Mouse (Mus musculus) hindlimb bud, embryonic 11.5 days (tissue): ENCODE measurements around the gene Trmt10a.

Source experiments
- DNase-seq: peaks from one replicate; pipeline ENCODE4 v3.0.0-alpha.2; 2012; ENCODE audit warnings: low read depth, low spot score; ENCODE audit errors: extremely low spot score

Gene Trmt10a

DNA sequence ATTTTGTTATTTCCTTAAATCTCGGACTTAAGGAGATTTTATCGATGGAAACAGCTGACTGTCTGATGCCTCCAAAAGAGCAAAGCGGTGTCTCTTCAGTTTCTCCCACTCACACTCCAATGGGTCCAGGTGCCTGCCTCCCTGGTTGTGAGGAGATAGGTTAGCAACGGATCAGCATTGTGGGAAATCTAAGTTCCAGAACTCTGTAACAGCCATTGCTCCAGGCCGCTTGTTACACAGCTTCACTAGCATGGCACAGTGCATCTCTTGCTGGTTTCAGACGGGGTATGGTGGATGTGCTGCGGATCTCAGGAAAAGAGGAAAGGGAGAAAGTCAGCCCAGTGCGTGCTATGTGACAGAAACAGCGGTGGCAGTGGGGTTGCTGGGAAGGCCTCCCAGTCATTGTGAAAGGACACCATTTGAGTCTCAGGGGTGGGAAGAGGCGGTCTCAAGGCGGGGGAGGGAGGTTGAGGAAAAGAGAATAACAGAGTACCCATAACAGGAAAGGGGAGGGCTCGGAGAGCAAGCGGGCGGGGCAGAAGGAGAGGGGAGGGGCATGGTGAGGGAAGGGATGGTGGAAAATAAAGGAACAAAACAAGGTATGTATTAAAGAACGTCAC is 50.5 kb downstream of the Trmt10a start, which contains the start of gene 4930579F01Rik:
4930579F01Rik (minus strand) TSS at position 143 of the 620 bp plus-strand sequence.
- no peak for DNase-seq

DNA sequence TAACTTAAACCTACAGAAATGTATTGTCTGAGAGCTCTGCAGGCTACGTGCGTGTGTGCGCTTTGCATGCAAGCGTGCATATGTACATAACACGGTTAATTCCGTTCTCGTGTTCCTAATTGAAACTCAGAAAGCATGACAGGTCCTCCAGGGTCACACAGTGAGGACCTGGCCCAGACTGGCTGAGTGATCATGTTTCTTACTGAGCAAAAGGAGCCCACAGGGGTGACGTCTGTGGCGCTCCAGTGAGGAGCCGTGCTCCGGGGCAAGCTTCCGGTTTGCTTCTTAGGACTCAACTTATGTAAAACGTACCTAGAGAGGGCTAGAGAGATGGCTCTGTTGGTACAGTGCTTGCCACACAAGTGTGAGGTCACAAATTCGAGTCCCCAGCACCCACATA is 53.8 kb downstream of the Trmt10a start:
- no peak for DNase-seq

DNA sequence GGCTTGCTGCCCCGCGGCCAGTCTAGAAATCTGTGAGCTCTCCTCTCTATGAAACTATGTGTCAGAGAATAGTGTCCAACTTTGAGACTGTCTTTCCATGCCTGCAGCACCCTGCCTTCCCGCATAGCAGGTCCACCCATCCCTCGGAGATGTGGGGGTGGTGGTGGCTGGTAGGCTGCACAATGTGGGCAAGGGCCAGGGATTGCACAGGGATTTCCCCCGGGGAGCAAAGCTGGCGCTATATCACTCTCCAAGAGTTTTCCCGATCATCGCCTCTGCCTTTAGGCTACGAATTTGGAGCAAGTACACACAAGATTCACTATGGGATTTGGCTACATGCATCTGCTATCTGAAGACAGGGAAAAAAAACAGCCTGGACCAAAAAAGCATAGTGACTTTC is 54.3 kb downstream of the Trmt10a start:
- no peak for DNase-seq

DNA sequence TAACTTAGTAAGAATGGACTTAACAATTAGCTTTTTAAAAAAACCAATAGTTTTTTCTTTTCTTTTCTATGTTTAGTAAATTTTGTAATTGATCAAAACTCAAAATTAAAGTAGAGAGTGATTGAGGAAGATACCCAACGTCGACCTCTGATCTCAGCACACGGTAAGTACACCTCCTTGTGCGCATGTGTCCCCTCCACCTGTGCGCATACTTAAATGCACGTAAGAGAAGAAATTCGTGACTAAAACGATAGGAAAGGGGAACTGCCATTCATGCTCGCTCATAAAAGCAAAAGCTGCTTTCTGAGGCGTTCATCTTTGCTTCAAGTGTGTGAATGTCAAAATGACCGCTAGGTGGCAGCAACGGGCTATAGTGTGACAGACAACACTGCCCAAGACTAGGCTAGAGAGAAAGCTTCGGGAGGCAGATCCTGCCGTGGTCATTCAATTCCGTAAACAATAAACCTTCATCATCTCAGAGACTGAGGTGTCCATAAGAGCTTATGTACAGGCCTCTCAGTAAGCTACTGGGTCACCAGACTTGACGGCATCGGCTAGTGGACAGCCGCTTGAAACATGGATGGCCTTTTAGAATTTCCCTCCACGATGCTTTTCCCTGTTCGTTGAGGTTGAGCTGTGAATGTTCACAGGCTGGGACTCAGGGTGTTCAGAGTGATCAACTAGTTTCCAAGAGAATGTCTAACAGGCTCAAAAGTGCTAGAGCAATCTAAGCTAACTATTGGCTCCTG is 54.9 kb downstream of the Trmt10a start:
- DNase-seq: peak; percentile 92

DNA sequence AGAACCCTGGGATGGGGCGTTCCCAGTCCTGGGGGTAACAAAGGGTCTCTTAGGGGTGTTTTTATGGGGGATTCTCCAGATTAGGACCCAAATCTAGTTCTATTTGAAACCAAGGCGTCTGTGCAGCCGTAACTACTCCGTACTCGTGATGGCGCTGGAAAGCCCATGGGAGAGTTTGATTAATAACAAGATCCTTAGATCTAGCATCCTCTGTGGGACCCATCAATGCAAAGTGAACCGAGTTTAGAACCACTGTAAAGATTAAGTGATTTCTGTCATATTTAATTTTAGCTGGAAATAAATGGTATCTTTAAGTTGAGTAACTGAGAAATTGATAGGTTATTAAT is 55.4 kb downstream of the Trmt10a start:
- DNase-seq: no peak

DNA sequence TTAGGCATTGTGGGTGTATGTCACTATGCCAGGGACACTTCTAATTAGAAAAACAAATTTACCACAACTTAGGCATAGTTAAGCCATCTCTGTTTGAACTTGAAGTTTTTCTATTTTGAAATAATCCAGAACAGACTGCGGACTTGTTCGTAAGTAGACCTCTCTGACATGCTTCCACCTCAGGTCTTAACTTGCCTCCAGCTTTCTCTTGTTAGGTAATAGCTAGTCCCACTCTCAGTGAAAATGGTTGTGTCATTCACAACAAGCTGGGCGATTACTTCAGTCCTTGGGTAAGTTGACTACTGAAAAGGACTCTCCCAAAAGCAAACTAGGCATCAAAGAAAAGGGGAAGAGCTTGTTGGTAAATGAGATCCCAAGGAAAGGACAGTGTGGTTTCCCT is 65.6 kb downstream of the Trmt10a start:
- no peak for DNase-seq
